In the genomic region with DNA sequence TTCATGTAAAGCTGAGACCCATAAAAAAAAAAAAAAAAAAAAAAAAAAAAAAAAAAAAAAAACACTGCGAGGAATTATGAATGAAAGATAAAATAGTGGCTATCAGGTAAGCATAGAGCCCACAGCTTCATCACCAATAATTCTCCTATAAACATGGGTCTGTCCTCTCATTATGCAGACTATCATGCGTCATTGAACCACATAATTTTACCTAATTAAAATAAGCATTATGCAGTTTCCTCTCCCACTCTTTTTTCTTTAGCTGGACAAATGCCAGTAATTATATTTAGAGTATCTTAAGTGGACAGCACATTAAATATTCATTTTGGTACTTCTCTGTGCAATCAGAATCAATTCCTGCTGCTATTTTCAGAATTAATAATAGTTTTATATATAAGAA, we compare ENCODE assay signal across 27 mouse cellular contexts.
"Had no signal": no experiment of that assay in that cellular context is flagged by ENCODE, and none has a peak within 500 bp of the region (broad histone marks: within the 10 kb centered on the region; RNA-seq: fewer than 3 reads in every experiment).

No protein-coding gene starts in this region.

- H3K27ac ChIP-seq: gastrocnemius, adult 2 months; heart, embryonic 10.5 days; hindbrain, embryonic 10.5 days; hindbrain, embryonic 12.5 days; hindbrain, embryonic 14.5 days; intestine, embryonic 15.5 days; layer of hippocampus, adult 2 months; left cerebral cortex, adult 2 months; limb, embryonic 10.5 days; limb, embryonic 12.5 days; liver, embryonic 13.5 days had no signal

- H3K4me1 ChIP-seq: heart, embryonic 10.5 days; heart, embryonic 12.5 days; hindbrain, embryonic 10.5 days; hindbrain, embryonic 12.5 days; intestine, embryonic 15.5 days; limb, embryonic 10.5 days; limb, embryonic 12.5 days; liver, embryonic 13.5 days had no signal

- H3K9me3 ChIP-seq: heart, embryonic 10.5 days; heart, embryonic 12.5 days; hindbrain, embryonic 10.5 days; hindbrain, embryonic 12.5 days; intestine, embryonic 15.5 days; limb, embryonic 10.5 days; limb, embryonic 12.5 days; liver, embryonic 13.5 days had no signal

- H3K4me2 ChIP-seq: heart, embryonic 12.5 days; hindbrain, embryonic 12.5 days; hindbrain, embryonic 14.5 days; intestine, embryonic 15.5 days; limb, embryonic 12.5 days; liver, embryonic 11.5 days; liver, embryonic 13.5 days had no signal

- ATAC-seq: hindbrain, embryonic 16.5 days; inflammation-experienced regulatory T-cells, adult 6 months; intestine, embryonic 15.5 days; intestine, postnatal 0 days had no signal

- H3K4me3 ChIP-seq: gastrocnemius, adult 2 months; heart, embryonic 10.5 days; heart, embryonic 12.5 days; hindbrain, embryonic 10.5 days; hindbrain, embryonic 12.5 days; intestine, embryonic 15.5 days; layer of hippocampus, adult 2 months; left cerebral cortex, adult 2 months; limb, embryonic 10.5 days; limb, embryonic 12.5 days; liver, embryonic 13.5 days had no signal

- H3K9ac ChIP-seq: heart, embryonic 12.5 days; hindbrain, embryonic 12.5 days; hindbrain, embryonic 14.5 days; intestine, embryonic 15.5 days; limb, embryonic 12.5 days; liver, embryonic 13.5 days had no signal

- H3K27me3 ChIP-seq: heart, embryonic 12.5 days; hindbrain, embryonic 12.5 days; intestine, embryonic 15.5 days; limb, embryonic 12.5 days; liver, embryonic 13.5 days had no signal

- DNase-seq: gastrocnemius, adult 2 months; gastrocnemius, postnatal 10 days; gastrocnemius, postnatal 25 days; heart, adult 18-20 months; heart, postnatal 10 days; heart, postnatal 4 days; kidney, adult 18-20 months; kidney, adult 8-10 months; kidney, postnatal 10 days; kidney, postnatal 25 days; kidney, postnatal 4 days; liver; liver, embryonic 13.5 days had no signal

- H3K36me3 ChIP-seq: heart, embryonic 10.5 days; heart, embryonic 12.5 days; hindbrain, embryonic 10.5 days; hindbrain, embryonic 12.5 days; intestine, embryonic 15.5 days; limb, embryonic 10.5 days; limb, embryonic 12.5 days; liver, embryonic 13.5 days had no signal
